Mouse (Mus musculus): ENCODE results near the gene Mbd3.
A peak's percentile ranks its signal among the peaks of the same experiment; 100 is the strongest.

Mbd3 gene

DNA sequence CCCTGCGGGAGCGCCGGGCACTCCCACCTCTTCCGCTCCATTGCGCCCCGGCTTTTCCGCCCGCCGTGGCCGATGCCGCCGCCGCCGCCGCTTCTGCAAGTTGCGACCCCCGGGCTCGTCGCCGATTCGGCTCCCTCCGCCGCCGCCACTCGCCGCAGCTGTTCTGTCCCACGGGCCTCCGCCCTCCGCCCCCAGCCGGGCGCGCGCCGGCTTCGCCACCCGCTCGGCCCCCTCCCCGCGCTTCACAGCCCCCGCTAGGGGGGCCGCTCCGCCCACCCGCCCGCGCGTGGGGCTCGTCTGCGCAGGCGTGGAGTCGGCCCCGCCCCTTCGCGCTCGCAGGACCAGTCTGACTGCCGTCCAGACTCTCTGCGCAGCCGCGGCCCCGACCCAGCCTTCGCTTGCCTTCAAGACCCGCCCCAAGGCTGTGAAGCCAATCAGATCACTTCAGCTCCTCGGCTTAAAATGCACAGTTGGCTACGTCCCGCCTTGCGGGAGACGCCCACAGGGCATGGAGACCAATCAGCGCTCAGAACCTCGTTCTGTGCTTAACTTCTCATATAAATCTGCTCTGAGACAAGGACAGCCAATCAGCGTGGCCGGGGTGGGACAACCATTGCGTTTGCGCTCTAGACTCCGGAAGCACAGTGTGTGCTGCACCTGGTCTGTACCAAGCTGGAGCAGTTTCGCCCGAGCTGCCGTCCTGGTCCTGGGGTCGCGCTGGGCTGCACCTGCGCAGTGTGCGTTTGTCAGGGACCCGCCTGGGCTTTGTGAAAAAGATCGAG is at the start of gene Mbd3:
TSS of gene Mbd3 (minus strand) at position 360 of the 782 bp plus-strand sequence.
- peak; percentile 100 for DNase-seq

DNA sequence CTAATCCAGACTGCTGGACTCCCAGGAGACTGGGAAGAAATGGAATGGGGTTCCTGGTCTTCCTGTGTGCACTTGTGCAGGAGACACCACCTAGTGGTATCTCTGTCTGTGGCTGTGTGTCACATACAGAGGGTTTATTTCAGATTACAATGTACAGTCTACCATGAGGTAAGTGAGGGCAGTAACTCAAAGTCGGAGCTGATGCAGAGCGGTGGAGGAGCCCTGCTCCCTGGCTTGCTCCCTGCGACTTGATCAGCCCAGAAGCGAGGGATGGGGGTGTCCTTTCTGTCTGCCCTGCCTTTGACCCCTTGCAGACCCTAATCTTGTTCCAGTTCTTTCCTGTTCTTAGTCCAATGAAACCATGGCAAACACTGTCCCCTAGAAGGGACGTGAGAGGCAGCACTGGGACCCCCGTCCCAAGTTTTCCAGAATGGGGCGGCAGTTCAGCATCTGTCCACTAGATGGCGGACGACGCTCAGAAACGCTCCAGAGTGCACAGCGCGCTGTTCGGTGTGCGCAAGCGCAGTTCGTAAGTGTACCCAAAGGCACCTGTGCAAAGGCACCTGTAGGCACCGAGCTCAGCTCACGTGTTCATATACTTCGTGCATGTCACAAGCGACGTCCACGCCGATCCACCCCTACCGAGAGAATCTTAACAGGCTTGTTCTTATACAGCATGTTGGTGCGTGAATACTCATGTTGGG is 46.7 kb upstream of the Mbd3 start:
- DNase-seq = peak; percentile 80

GRCm38 (mm10) chr10:80445052-80445451 is 45.7 kb upstream of the Mbd3 start:
- no peak for DNase-seq

GRCm38 (mm10) chr10:80444339-80445045 is 45.1 kb upstream of the Mbd3 start:
- no peak for DNase-seq

- no peak for DNase-seq
Observed at GRCm38 (mm10) chr10:80443575-80444278, 44.4 kb upstream of the Mbd3 start.

DNA sequence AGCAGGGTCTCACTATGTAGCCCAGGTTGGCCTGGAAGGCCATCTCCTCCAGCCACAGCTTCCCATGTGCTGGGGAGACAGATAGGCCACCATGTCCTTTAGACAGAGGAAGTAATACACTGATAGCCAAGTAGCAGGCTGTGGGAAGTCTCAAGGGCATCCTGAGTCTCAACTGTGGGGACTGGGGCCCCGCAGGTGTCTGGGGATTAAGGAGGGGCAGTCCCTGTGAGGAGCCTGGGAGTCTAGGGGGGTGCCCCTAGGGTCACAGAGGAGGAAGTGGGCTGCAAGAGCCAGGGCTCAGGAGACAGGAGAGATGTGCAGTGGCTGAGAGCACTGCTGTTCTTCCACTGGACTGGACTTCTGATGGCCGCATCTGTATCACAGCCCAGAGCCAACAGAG is 43.6 kb upstream of the Mbd3 start:
- DNase-seq = no peak

- no peak for DNase-seq
Observed at GRCm38 (mm10) chr10:80441598-80441997, 42.2 kb upstream of the Mbd3 start.

- no peak for DNase-seq
Observed at GRCm38 (mm10) chr10:80440031-80440430, 40.7 kb upstream of the Mbd3 start.

GRCm38 (mm10) chr10:80437973-80438372 is 38.6 kb upstream of the Mbd3 start:
- no peak for DNase-seq

DNA sequence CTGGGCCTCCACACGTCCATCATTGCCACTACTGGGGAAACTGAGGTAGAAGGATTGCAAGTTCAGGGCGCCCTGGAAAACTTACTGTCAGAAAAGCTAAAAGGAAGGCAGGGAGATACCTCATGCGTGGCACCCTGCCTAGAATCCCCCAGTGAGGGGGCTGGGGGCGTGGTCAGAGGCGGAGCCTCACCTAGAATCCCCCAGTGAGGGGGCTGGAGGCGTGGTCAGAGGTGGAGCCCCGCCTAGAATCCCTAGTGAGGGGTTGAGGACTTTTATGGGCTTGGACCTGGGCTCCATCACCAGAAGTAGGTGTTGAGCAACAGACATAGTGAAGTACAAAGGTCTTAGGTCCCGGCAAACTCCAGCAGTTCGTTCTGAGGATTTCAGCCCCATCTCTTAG is 36.9 kb upstream of the Mbd3 start:
- peak; percentile 39 for DNase-seq

- DNase-seq = no peak
Observed at GRCm38 (mm10) chr10:80435764-80436163, 36.4 kb upstream of the Mbd3 start.

- DNase-seq = no peak
Observed at GRCm38 (mm10) chr10:80434823-80435222, 35.5 kb upstream of the Mbd3 start.

DNA sequence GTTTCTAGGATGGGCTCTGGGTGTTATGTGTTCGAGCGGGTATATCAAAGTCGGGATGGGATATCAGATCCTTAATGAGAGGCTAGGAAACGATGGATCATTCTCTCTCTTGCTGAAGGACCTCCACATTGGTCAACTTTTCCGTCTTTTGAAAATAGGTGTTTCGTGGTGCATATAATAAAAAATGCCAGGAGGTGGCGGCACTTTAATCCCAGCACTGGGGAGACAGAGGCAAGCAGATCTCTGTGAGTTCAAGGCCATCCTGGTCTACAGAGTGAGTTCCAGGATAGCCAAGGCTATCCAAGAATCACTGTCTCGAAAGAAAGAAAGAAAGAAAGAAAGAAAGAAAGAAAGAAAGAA is 34.9 kb upstream of the Mbd3 start:
- DNase-seq = no peak

DNA sequence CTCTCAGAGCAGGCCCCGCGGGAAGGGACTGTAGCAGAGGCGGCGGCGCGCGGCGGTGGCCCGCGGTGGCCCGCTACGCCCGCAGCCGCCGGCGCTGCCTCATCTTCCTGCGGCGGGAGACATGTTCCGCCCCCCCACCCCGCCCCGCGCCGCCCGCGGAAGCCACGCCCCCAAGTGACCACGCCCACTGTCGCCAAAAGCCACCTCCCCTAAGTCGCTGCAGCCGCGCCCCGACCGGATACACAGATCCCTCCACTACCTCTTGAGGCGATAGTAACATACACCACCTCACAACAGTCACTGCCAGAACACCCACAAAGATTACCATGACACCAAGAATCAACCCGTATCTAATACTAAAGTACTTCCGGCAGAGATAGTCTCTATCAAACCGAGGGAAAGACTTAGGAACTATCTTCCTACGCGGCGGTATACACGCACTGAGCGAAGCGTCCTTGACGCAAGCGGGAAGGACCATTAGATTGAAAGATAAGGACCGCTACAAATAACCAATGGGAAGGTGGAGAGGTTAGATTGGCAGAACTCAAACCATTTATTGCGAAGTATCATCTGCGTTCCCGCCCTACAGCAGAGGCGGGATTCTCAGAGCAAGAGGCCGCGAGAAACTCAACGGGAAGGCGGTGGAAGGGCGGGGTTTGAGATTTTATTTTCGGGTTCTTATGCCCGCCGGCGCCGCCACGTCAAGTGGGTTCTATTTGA is 34.3 kb upstream of the Mbd3 start, which contains the start of gene Tcf3:
TSS of gene Tcf3 (minus strand) at position 135 of the 720 bp plus-strand sequence.
- peak; percentile 94 for DNase-seq

DNA sequence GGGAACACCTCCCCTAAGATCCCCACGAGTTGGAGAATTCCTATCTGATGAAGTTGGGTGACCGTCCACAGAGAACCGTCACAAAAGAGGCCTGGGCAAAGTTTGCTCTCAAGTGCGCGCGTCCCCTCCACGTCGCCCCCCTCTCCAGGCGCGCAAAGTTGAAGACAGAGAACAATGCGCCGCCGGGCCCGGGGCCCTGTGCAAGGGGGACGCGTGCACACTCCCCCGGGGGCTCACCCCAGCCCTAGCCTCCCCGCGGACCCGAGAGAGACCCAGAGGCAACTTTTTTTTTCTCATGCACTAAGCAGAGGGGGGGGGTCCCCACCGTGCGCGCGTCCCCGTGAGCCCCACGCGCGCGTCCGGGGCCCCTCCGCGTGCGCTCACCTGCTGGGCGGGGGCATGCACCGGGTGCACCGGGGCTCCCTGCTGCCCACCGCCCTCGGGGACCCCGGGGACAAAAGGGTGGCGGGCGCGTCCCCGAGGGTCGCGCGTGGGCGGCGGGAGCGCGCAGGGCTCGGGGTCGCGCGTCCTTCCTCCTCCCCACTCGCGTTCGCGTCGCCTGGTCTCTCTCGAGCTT is 33.7 kb upstream of the Mbd3 start:
- no peak for DNase-seq

DNA sequence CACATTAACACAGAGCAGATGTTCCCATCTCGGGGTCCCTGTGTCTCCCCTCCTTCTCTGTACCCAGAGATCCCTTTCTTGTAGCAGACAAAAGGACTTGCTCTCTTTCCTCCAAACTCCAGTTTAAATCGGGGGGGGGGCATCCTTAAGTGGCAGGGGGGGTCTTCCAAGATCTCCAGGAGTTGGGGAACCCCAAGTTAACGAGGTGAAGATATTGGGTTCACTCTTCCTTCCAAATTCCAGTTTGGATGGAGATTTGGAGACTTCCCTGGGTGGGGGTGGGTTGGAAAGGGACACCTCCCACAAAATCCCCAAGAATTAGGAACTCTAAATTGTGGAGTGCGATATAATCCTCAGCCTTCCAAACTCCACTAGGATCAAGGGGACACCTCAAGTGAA is 33.0 kb upstream of the Mbd3 start:
- no peak for DNase-seq

DNA sequence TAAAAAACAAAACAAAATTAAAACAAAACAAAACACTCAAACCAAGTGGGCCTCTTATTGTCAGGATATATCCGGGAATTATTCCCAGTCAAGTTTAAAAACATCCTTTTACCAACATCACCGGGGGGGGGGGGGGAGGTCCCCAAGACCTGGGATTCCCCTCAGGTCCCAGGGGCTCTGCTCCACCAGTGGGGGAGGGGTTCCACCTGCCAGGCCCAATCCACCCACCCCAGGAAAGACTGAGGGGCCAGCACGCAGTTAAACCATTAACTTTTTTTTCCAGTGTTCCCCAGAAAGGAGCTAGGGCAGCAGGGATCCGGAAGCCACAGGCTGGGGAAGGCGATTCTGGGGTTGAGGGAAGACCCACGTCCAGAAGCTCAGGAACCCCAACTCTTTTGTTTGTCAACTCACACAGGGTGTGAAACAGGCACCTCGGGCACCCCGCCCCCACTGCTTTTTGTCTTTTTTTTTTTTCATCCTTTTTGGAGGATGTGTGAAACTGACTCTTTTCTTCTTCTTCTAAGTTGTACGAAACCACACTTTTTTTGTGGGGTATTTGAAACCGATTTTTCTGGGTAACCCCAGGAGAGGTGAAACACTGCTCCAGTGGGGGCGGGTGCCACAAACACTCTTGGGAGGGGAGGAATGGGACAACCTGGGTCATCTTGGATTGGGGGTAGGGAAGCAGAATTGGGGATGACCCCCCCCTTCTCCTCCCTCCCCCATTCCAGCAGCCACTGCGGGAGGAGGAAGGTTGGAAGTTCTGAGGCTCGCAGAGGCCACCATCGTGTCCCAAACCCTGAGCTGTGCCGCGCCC is 32.4 kb upstream of the Mbd3 start:
- DNase-seq = peak; percentile 27

GRCm38 (mm10) chr10:80430375-80430980 is 31.1 kb upstream of the Mbd3 start:
- DNase-seq = peak; percentile 23

DNA sequence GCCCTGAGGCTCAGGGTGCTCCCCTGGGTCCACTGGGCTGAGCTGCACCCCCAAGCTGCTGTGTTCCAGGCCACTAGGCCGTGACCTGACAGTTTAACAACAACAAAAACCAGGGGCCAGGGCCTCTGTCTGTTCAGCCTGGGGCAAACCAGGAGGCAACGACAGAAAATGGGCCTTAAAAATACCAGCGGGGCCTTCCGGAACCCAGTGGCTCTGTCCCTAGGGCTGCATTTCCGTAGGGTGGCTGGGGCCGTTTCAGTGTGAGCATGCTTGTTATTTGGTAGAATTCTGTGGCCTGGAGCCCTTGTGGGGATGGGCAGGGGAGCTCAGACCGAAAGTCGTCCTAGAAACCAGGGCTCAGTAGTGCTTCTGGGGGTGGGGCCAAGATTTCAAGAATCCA is 30.4 kb upstream of the Mbd3 start:
- DNase-seq = no peak

GRCm38 (mm10) chr10:80425041-80425440 is 25.7 kb upstream of the Mbd3 start:
- no peak for DNase-seq

DNA sequence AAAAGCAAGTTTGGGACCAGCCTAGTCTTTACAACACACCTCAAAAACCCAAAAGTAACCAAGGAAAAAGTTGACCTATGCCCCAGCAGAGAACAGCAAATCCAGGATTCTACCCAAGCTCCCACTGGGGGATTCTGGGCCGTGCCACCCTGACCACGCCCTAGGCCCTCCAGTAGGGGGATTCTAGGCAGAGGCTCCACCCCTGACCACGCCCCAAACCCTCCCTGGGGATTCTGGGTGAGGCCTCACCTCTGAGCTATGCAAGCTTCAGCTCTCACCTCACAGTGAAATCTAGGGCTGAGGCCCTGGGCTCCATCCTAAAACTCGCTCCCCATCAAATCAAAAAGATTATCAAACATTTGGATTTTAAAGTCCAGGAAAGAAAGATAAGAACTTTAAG is 24.2 kb upstream of the Mbd3 start:
- DNase-seq = no peak

All from cerebellum, adult 11 months (tissue).